Mouse (Mus musculus): ENCODE measurements at regions not wholly inside any gene's neighbourhood (a gene's known extent, or its start where the extent isn't known, plus 50 kb on each side); places are given as distances from the start of the nearest gene placed in this dataset.

DNA sequence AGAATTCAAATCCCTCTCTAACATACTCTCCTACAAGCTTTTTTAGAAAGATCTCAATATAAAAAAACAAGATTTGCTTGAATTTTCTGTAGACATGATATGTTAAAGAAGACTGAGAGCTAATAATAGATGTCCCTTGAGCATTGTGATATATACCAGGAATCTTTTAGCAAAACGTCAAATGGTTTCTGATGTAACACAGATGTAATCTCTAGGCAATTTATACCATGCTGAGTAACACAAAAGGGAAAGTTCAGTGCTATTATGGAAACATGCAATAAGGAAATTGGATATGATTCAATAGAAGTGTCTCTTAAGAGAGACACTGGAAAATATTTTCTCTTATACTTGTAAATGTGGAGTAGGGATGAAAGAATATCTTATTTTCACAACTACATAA is 434.8 kb upstream of the Fsip2 start:
- H3K4me3 ChIP-seq (ENCODE audit: low read depth, low read length), result no peak overlapping the region
- DNase-seq (ENCODE audit: low spot score) (no peak), ATAC-seq (ENCODE audit: insufficient read depth, low read depth) (no peak)
- no peaks in the 10 kb centered on the region for H3K9me3 ChIP-seq (replicated peaks; ENCODE audit: control insufficient read depth, low read length)
- H3K9ac ChIP-seq (replicated peaks; ENCODE audit: low read depth, low read length), result no peak overlapping the region
- 24% methylated on average over 1 of the region's 1 CpGs for WGBS
- H3K4me2 ChIP-seq (ENCODE audit: low read depth, low read length), result no peak overlapping the region
- no peaks in the 10 kb centered on the region for H3K36me3 ChIP-seq (replicated peaks; ENCODE audit: control insufficient read depth, insufficient read depth, low read length)
- H3K27me3 ChIP-seq (ENCODE audit: control insufficient read depth, insufficient read depth, low read length), result no peaks in the 10 kb centered on the region
- no peak for TF ChIP-seq EP300 (IDR thresholded peaks at IDR 0.05; ENCODE audit: low read depth)
- no peak for TF ChIP-seq CTCF (IDR thresholded peaks at IDR 0.05; ENCODE audit: low read depth)
- H3K4me1 ChIP-seq (ENCODE audit: control insufficient read depth, insufficient read depth), result no peaks in the 10 kb centered on the region
- no peak overlapping the region for H3K27ac ChIP-seq (ENCODE audit: low read depth)

DNA sequence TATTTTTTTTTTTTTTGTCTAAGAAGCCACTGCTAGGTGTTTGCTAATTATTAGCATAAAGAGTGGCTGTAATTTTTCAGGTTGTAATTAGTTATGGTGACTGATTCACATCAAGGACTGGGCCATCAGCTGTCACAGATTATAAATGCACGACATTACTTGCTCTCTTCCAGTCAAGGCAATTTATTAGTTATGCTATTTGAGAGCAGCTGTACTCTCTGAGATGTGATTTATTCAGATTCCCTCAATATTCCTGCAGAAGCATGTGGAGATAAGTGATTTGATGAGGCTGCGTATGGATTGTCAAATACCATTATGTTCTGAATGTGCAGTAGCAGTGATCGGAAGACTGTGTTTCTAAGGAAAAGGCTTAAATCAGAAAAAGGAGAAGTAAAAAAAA is 428.3 kb upstream of the Fsip2 start:
- no peak for ATAC-seq (ENCODE audit: insufficient read depth, low read depth)
- 87% methylated on average over 3 of the region's 3 CpGs for WGBS
- Histone ChIP-seq H3K9me3 (replicated peaks; ENCODE audit: control insufficient read depth, low read length) (no peaks in the 10 kb centered on the region), H3K36me3 (replicated peaks; ENCODE audit: control insufficient read depth, insufficient read depth, low read length) (no peaks in the 10 kb centered on the region), H3K4me1 (ENCODE audit: control insufficient read depth, insufficient read depth) (no peaks in the 10 kb centered on the region), H3K27me3 (ENCODE audit: control insufficient read depth, insufficient read depth, low read length) (no peaks in the 10 kb centered on the region), H3K4me2 (ENCODE audit: low read depth, low read length) (no peak overlapping the region), H3K27ac (ENCODE audit: low read depth) (no peak overlapping the region), H3K9ac (replicated peaks; ENCODE audit: low read depth, low read length) (no peak overlapping the region), H3K4me3 (ENCODE audit: low read depth, low read length) (no peak overlapping the region)
- TF ChIP-seq CTCF (IDR thresholded peaks at IDR 0.05; ENCODE audit: low read depth) (no peak), EP300 (IDR thresholded peaks at IDR 0.05; ENCODE audit: low read depth) (no peak)
- DNase-seq (ENCODE audit: low spot score), result no peak

DNA sequence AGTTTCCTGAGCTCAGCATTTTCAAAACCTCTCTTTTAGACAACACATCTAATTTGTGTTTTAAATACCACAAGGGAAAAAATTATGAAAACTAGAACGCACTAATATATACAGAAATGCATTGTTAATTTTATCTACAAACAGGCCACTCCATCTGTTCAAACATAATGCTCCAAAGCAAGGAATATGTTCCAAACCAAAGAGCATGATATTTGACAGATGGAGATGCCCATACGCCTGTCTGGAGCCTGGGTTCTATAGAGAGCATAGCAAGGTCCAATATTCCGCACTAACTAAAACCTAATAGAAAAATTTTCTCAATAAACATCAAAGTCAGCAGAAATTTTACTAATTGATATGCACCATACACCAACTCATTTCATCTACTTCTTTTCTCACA is 423.5 kb upstream of the Fsip2 start:
- Histone ChIP-seq H3K4me2 (ENCODE audit: low read depth, low read length) (no peak overlapping the region), H3K27me3 (ENCODE audit: control insufficient read depth, insufficient read depth, low read length) (no peaks in the 10 kb centered on the region), H3K36me3 (replicated peaks; ENCODE audit: control insufficient read depth, insufficient read depth, low read length) (no peaks in the 10 kb centered on the region), H3K9me3 (replicated peaks; ENCODE audit: control insufficient read depth, low read length) (no peaks in the 10 kb centered on the region), H3K27ac (ENCODE audit: low read depth) (no peak overlapping the region), H3K4me1 (ENCODE audit: control insufficient read depth, insufficient read depth) (no peaks in the 10 kb centered on the region), H3K9ac (replicated peaks; ENCODE audit: low read depth, low read length) (no peak overlapping the region), H3K4me3 (ENCODE audit: low read depth, low read length) (no peak overlapping the region)
- ATAC-seq (ENCODE audit: insufficient read depth, low read depth), result no peak
- no peak for TF ChIP-seq CTCF (IDR thresholded peaks at IDR 0.05; ENCODE audit: low read depth)
- TF ChIP-seq EP300 (IDR thresholded peaks at IDR 0.05; ENCODE audit: low read depth), result no peak
- no peak for DNase-seq (ENCODE audit: low spot score)
- WGBS, result 82% methylated on average over 3 of the region's 3 CpGs

DNA sequence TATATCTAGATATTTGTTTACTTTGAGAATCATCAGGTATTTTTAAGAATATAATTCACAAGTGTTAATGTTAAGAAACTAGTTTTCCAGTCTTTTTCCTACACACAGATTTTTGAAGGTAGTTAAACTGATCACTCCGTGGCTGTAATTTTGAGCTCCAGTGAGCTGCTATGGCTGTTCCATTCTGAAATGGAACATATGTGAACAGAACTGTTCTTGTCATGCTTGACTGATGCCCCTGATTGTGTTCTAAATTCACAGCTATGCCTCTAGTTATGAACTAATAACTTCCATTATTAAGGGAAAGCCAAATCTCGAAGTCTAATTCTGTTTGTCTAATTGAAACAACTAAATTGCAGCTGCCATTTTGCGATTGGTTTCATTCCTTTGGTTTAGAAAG is 404.5 kb upstream of the Fsip2 start:
- DNase-seq (ENCODE audit: low spot score) (no peak), ATAC-seq (ENCODE audit: insufficient read depth, low read depth) (no peak)
- Histone ChIP-seq H3K9me3 (replicated peaks; ENCODE audit: control insufficient read depth, low read length) (no peaks in the 10 kb centered on the region), H3K4me3 (ENCODE audit: low read depth, low read length) (no peak overlapping the region), H3K27ac (ENCODE audit: low read depth) (no peak overlapping the region), H3K4me2 (ENCODE audit: low read depth, low read length) (no peak overlapping the region), H3K9ac (replicated peaks; ENCODE audit: low read depth, low read length) (no peak overlapping the region), H3K4me1 (ENCODE audit: control insufficient read depth, insufficient read depth) (no peaks in the 10 kb centered on the region), H3K27me3 (ENCODE audit: control insufficient read depth, insufficient read depth, low read length) (no peaks in the 10 kb centered on the region), H3K36me3 (replicated peaks; ENCODE audit: control insufficient read depth, insufficient read depth, low read length) (no peaks in the 10 kb centered on the region)
- TF ChIP-seq CTCF (IDR thresholded peaks at IDR 0.05; ENCODE audit: low read depth) (no peak), EP300 (IDR thresholded peaks at IDR 0.05; ENCODE audit: low read depth) (no peak)
- 68% methylated on average over 3 of the region's 3 CpGs for WGBS

DNA sequence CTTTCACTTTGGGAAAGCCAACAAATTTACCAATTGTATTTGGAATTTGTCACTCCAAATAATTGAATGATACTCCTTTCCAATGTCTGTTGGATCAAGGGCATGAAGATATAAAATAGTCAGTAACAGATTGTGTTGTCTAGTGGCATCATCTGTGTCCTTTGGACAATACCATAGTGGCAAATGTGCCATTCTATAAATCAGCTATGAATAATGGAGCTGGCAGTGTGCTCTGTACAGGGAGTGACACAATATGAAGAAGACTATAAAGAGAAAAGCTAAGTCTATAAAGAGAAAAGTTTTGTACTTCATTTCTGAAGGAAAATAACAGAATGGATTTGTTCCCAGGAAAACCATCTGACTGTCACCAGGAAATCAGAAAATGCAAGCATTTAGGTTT is 402.8 kb upstream of the Fsip2 start:
- Histone ChIP-seq H3K27ac (ENCODE audit: low read depth) (no peak overlapping the region), H3K36me3 (replicated peaks; ENCODE audit: control insufficient read depth, insufficient read depth, low read length) (no peaks in the 10 kb centered on the region), H3K4me3 (ENCODE audit: low read depth, low read length) (no peak overlapping the region), H3K9me3 (replicated peaks; ENCODE audit: control insufficient read depth, low read length) (no peaks in the 10 kb centered on the region), H3K9ac (replicated peaks; ENCODE audit: low read depth, low read length) (no peak overlapping the region), H3K27me3 (ENCODE audit: control insufficient read depth, insufficient read depth, low read length) (no peaks in the 10 kb centered on the region), H3K4me1 (ENCODE audit: control insufficient read depth, insufficient read depth) (no peaks in the 10 kb centered on the region), H3K4me2 (ENCODE audit: low read depth, low read length) (no peak overlapping the region)
- TF ChIP-seq EP300 (IDR thresholded peaks at IDR 0.05; ENCODE audit: low read depth) (no peak), CTCF (IDR thresholded peaks at IDR 0.05; ENCODE audit: low read depth) (no peak)
- DNase-seq (ENCODE audit: low spot score), result no peak
- no peak for ATAC-seq (ENCODE audit: insufficient read depth, low read depth)

DNA sequence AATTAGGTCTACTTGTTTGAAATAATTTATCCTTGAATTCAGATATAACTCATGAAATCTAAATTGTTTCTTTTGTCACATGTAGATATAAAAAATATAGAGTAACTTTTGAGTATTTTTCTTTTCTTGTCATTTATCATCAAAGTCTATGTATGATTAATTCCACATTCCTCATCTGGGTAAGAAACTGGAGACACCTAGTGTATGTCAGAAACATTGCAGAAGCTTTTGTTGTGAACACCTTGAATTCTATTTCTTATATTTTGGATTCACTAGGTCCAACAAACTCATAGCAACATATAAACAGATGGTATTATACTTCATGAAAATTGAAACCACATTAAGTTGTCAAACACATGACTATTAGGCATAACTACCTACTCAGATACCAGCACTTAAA is 373.1 kb upstream of the Fsip2 start:
- no peak overlapping the region for H3K9ac ChIP-seq (replicated peaks; ENCODE audit: low read depth, low read length)
- ATAC-seq (ENCODE audit: insufficient read depth, low read depth), result no peak
- no peak for DNase-seq (ENCODE audit: low spot score)
- H3K27me3 ChIP-seq (ENCODE audit: control insufficient read depth, insufficient read depth, low read length), result no peaks in the 10 kb centered on the region
- H3K4me1 ChIP-seq (ENCODE audit: control insufficient read depth, insufficient read depth), result no peaks in the 10 kb centered on the region
- no peak overlapping the region for H3K4me3 ChIP-seq (ENCODE audit: low read depth, low read length)
- TF ChIP-seq CTCF (IDR thresholded peaks at IDR 0.05; ENCODE audit: low read depth) (peak; percentile 40; the same call in 1 of the 2 replicates), EP300 (IDR thresholded peaks at IDR 0.05; ENCODE audit: low read depth) (no peak)
- H3K4me2 ChIP-seq (ENCODE audit: low read depth, low read length), result no peak overlapping the region
- H3K27ac ChIP-seq (ENCODE audit: low read depth), result no peak overlapping the region
- H3K9me3 ChIP-seq (replicated peaks; ENCODE audit: control insufficient read depth, low read length), result no peaks in the 10 kb centered on the region
- H3K36me3 ChIP-seq (replicated peaks; ENCODE audit: control insufficient read depth, insufficient read depth, low read length), result no peaks in the 10 kb centered on the region
